Mouse (Mus musculus) embryonic facial prominence, embryonic 11.5 days (tissue): ENCODE results near the gene Pjvk. TPM values are rescaled to one million over a fixed set of nuclear protein-coding genes. Genes with fewer than 3 reads are reported as not detected.
A peak's percentile ranks its signal among the peaks of the same experiment; 100 is the strongest.
"Not testable (repeated sequence)": the region's sequence is repeated elsewhere in the genome, so short reads cannot be mapped to it uniquely, and the experiment has no call there.

ENCODE experiments used
- ATAC-seq: fragments of 200-750 bp; cut with Nextera tagmentation; replicated peaks from 2 replicates; pipeline ENCODE4 v1.8.0; 2017; ENCODE audit warnings: low read depth; ENCODE audit not compliant: insufficient number of reproducible peaks, low FRiP score, low TSS enrichment
- DNase-seq: peaks from one replicate; pipeline ENCODE4 v3.0.0-alpha.2; 2015; ENCODE audit warnings: low spot score
- H3K27ac ChIP-seq: fragments of 300-500 bp; sonication (generic); replicated peaks from 2 replicates; pipeline ENCODE4 v1.5.1; 2014; ENCODE audit warnings: mild to moderate bottlenecking, low read depth, low read length, control low read depth
- H3K27me3 ChIP-seq: fragments of 300-500 bp; sonication (generic); 2 replicates; pipeline ENCODE4 v1.6.1; 2014; ENCODE audit warnings: mild to moderate bottlenecking, low read length, moderate library complexity, mixed read lengths; ENCODE audit not compliant: control insufficient read depth, insufficient read depth
- H3K36me3 ChIP-seq: fragments of 300-500 bp; sonication (generic); replicated peaks from 2 replicates; pipeline ENCODE4 v1.6.1; 2014; ENCODE audit warnings: low read depth, mild to moderate bottlenecking, low read length, moderate library complexity, mixed read lengths; ENCODE audit not compliant: control insufficient read depth, insufficient read depth
- H3K4me1 ChIP-seq: fragments of 300-500 bp; sonication (generic); 2 replicates; pipeline ENCODE4 v1.6.1; 2014; ENCODE audit warnings: low read length, mixed read lengths; ENCODE audit not compliant: control insufficient read depth, insufficient read depth
- H3K4me2 ChIP-seq: fragments of 300-500 bp; sonication (generic); 2 replicates; pipeline ENCODE4 v1.6.1; 2014; ENCODE audit warnings: low read depth, mild to moderate bottlenecking, control low read depth, low read length, moderate library complexity
- H3K4me3 ChIP-seq: fragments of 300-500 bp; sonication (generic); 2 replicates; pipeline ENCODE4 v1.5.1; 2014; ENCODE audit warnings: low read depth, low read length, control low read depth
- H3K9ac ChIP-seq: fragments of 300-500 bp; sonication (generic); replicated peaks from 2 replicates; pipeline ENCODE4 v1.6.1; 2014; ENCODE audit warnings: mild to moderate bottlenecking, control low read depth, low read length
- H3K9me3 ChIP-seq: fragments of 300-500 bp; sonication (generic); replicated peaks from 2 replicates; pipeline ENCODE4 v1.6.1; 2016; ENCODE audit warnings: mild to moderate bottlenecking, low read length, inconsistent platforms, mixed read lengths; ENCODE audit not compliant: control insufficient read depth
- WGBS: fragments of 180-500 bp; shearing (Covaris S2); extraction: QIAGEN DNeasy Blood & Tissue Kit; methylation state at CpG from one replicate; pipeline ENCODE4 v1.1.7; 2014; 5-methylcytosine and 5-hydroxymethylcytosine counted together
- polyA plus RNA-seq: library from polyadenylated mRNA; unstranded; fragments of >200 nt; fragmentation: Nextera tagmentation; extraction: Ambion mirVana; gene quantifications from 2 replicates; pipeline ENCODE4 v1.2.1, GENCODE M21; 2014

Gene Pjvk
- polyA plus RNA-seq, 1 experiment from 2014 or later: 0.93 TPM

DNA sequence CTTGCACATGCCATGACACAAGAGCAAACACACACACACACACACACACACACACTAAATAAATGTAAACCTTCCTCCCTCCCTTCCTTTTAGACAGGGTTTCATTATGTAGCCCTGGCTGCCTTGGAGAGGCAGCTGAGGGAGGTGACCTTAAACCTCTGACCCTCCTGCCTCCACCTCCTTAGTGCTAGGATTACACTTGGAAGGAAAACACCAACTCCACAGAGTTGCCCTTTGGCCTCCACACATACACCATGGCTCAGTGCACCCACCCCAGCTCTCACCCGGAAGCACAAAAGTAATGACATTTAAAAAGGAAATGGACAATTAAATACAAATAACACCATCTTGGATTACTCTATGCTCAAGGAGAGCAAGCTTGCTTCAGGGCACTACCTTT lies 26.6 kb upstream of the Pjvk start:
- no peak overlapping the region for H3K4me3 ChIP-seq
- H3K4me2 ChIP-seq: no peak overlapping the region
- H3K9ac ChIP-seq: no peak overlapping the region
- ATAC-seq (no peak), DNase-seq (no peak)
- H3K9me3 ChIP-seq: no peaks in the 10 kb centered on the region
- H3K4me1 ChIP-seq: no peaks in the 10 kb centered on the region
- WGBS: 35% methylated on average over 1 of the region's 1 CpGs
- H3K27ac ChIP-seq: no peak overlapping the region
- no peaks in the 10 kb centered on the region for H3K27me3 ChIP-seq
- H3K36me3 ChIP-seq: peaks cover 6% of the 10 kb centered on the region

GRCm38 (mm10) chr2:76622316-76622715 lies 26.0 kb upstream of the Pjvk start:
- not testable (repeated sequence) for ATAC-seq, H3K4me1 ChIP-seq, H3K27ac ChIP-seq, H3K36me3 ChIP-seq, H3K27me3 ChIP-seq, H3K4me2 ChIP-seq, H3K9ac ChIP-seq, DNase-seq, H3K9me3 ChIP-seq, H3K4me3 ChIP-seq
- 88% methylated on average over 2 of the region's 2 CpGs for WGBS

- WGBS: 94% methylated on average over 12 of the region's 12 CpGs
- Histone ChIP-seq H3K4me2 (no peak overlapping the region), H3K4me3 (no peak overlapping the region), H3K4me1 (no peaks in the 10 kb centered on the region), H3K27me3 (no peaks in the 10 kb centered on the region), H3K9me3 (no peaks in the 10 kb centered on the region), H3K36me3 (peaks cover 16% of the 10 kb centered on the region), H3K9ac (no peak overlapping the region), H3K27ac (no peak overlapping the region)
- DNase-seq (no peak), ATAC-seq (no peak)
Observed at GRCm38 (mm10) chr2:76630293-76630692, 18.0 kb upstream of the Pjvk start.

DNA sequence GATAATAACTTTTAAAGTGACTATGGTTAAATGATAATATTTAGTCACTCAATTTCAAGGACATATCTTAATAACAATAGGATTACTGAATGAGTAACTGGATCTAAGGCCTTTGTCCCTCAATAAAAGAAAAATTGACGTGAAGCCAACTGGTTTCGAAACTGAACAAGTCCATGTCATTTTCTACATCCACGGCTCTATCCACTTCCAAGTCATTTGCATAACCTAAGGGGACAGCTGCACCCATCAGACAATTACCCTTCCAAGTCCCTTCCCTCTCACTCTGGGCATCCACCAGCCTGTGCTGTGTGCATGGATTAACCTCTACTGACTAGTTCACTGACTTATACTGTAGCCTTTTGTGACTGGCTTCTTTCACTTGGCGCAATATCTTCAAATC lies 16.7 kb upstream of the Pjvk start:
- ATAC-seq: no peak
- peaks cover 17% of the 10 kb centered on the region for H3K36me3 ChIP-seq
- H3K4me2 ChIP-seq: no peak overlapping the region
- H3K9me3 ChIP-seq: no peaks in the 10 kb centered on the region
- H3K4me3 ChIP-seq: no peak overlapping the region
- no peak overlapping the region for H3K9ac ChIP-seq
- no peaks in the 10 kb centered on the region for H3K4me1 ChIP-seq
- 92% methylated on average over 4 of the region's 4 CpGs for WGBS
- no peak overlapping the region for H3K27ac ChIP-seq
- no peak for DNase-seq
- H3K27me3 ChIP-seq: no peaks in the 10 kb centered on the region

DNA sequence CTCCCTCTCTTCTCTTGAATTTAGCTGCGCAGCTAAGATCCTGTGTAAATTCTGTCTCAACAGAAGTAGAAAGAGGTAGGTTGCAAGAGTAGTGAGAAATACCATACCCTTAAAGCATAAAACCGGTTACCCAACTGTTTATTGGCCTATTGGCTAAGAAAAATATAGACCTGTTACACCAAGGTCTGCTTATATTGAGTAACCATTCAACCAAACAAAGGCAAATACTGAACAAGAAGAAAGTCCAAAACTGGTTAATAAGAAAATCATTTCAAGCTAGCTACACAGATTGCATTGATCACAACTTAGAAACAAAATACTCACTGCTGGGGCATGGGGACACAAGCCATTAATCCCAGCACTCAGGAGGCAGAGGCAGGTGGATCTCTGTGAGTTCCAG lies 8.6 kb upstream of the Pjvk start:
- Histone ChIP-seq H3K27me3 (no peaks in the 10 kb centered on the region), H3K9ac (no peak overlapping the region), H3K4me2 (no peak overlapping the region), H3K36me3 (peaks cover 16% of the 10 kb centered on the region), H3K9me3 (no peaks in the 10 kb centered on the region), H3K4me1 (no peaks in the 10 kb centered on the region), H3K27ac (no peak overlapping the region), H3K4me3 (no peak overlapping the region)
- 97% methylated on average over 2 of the region's 2 CpGs for WGBS
- ATAC-seq: no peak
- no peak for DNase-seq

DNA sequence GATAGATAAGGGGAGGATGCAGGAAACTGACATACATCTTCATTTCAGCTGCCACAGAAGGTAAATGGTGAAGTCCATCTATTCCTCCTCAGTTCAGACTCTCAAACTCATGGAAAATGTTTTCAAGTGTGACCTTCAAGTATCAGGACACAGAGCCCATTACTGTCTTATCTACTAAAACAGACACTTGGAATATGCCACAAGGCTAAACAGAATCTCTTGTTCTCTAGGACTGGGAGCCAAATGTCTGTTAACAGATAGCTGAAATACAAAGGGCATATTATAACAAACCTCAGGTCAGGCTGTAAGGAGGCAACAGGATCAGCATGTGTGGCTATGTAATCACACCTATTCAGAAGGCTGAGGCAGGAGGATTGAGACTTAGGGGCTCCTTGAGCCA lies 4.5 kb upstream of the Pjvk start:
- DNase-seq (no peak), ATAC-seq (no peak)
- no peak overlapping the region for H3K27ac ChIP-seq
- no peak overlapping the region for H3K9ac ChIP-seq
- no peaks in the 10 kb centered on the region for H3K9me3 ChIP-seq
- H3K4me2 ChIP-seq: no peak overlapping the region
- H3K4me3 ChIP-seq: no peak overlapping the region
- no peaks in the 10 kb centered on the region for H3K4me1 ChIP-seq
- H3K27me3 ChIP-seq: no peaks in the 10 kb centered on the region
- peaks cover 5% of the 10 kb centered on the region; the same call in 1 of the 2 replicates for H3K36me3 ChIP-seq

DNA sequence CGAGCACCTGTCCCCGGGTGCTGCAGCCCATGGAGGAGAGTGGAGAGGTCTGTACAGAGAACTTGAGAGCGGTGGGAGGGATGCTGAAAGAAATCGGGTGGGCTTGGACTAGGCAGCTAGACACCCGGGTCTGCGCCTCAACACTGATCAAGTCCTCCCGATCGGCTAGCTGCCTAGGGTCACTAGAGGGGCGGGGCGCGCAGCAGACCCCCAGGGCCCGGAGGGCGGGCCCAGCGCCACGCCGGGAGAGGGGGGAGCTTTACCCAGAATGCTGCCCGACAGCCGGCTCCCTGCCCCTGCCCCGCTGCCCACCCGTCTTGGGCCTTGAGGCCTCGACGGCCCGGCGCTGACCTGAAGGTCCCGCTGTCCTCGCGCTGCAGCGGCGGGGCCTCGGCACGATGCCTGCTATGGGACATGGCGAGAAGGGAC lies 821 bp upstream of the Pjvk start:
- Histone ChIP-seq H3K4me3 (peak overlapping the region; percentile 76), H3K36me3 (no peaks in the 10 kb centered on the region), H3K4me1 (no peaks in the 10 kb centered on the region), H3K9ac (peak overlapping the region; percentile 78), H3K27ac (peak overlapping the region; percentile 88), H3K9me3 (no peaks in the 10 kb centered on the region), H3K4me2 (peak overlapping the region; percentile 78), H3K27me3 (no peaks in the 10 kb centered on the region)
- peak; percentile 68 for ATAC-seq
- DNase-seq: peak; percentile 68
- WGBS: under 1% methylated on average over 32 of the region's 32 CpGs

DNA sequence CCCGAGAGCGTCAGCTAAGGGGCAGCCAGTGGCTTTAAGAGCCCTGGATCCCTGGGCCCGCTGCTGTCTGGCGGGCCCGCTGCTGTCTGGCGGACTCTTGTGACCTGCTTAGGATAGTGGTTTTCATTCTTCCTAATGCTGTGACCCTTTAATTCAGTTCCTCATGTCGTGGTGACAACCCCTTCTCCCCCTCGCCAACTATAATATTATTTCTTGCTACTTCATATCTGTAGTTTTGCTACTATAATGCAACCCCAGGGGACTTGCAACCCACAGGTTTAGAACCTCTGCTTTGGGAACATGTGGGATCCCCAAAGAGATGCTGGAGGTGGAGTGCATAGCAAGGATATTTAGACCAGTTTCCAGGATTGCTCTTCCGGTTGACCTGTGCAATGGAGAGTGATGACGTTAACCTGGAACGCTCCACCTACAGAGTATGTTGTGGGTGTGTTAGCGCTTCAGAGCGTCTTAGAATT lies 428 bp downstream of the Pjvk start:
- no peaks in the 10 kb centered on the region for H3K9me3 ChIP-seq
- ATAC-seq: peak; percentile 31
- no peaks in the 10 kb centered on the region for H3K4me1 ChIP-seq
- H3K4me2 ChIP-seq: peak overlapping the region; percentile 39
- H3K4me3 ChIP-seq: 0 out of 2 replicates have a peak overlapping the region, but pooled peaks have one; percentile 15
- H3K27ac ChIP-seq: peak overlapping the region; percentile 75
- no peaks in the 10 kb centered on the region for H3K27me3 ChIP-seq
- 28% methylated on average over 13 of the region's 13 CpGs for whole genome bisulfite sequencing
- DNase-seq: peak; percentile 47
- H3K36me3 ChIP-seq: no peaks in the 10 kb centered on the region
- peak overlapping the region; percentile 30 for H3K9ac ChIP-seq
